Mouse (Mus musculus) liver, adult 2 months (tissue): ENCODE data around the gene Fgfr2. TPM values are rescaled to one million over a fixed set of nuclear protein-coding genes. Genes with fewer than 3 reads are reported as not detected.
A peak's percentile ranks its signal among the peaks of the same experiment; 100 is the strongest.
"Not testable (repeated sequence)": the region's sequence is repeated elsewhere in the genome, so short reads cannot be mapped to it uniquely, and the experiment has no call there.

Source experiments
- DNase-seq: peaks from one replicate; pipeline ENCODE4 v3.0.0-alpha.2; 2011; ENCODE audit warnings: low read depth, low spot score; ENCODE audit errors: extremely low read depth
- H3K27ac ChIP-seq: fragments of 200-500 bp; replicated peaks from 2 replicates; pipeline ENCODE4 v1.5.1; 2012; ENCODE audit warnings: low read depth, mild to moderate bottlenecking, control low read depth, inconsistent platforms, low read length; ENCODE audit not compliant: insufficient read depth
- H3K27me3 ChIP-seq: fragments of 200-500 bp; 2 replicates; pipeline ENCODE4 v1.6.1; 2012; ENCODE audit warnings: mild to moderate bottlenecking, moderate library complexity, low read length, inconsistent platforms; ENCODE audit not compliant: control insufficient read depth, insufficient read depth
- H3K36me3 ChIP-seq: fragments of 200-500 bp; 2 replicates; pipeline ENCODE4 v1.6.1; 2012; ENCODE audit warnings: low read length, inconsistent platforms; ENCODE audit not compliant: control insufficient read depth, insufficient read depth
- H3K4me1 ChIP-seq: fragments of 200-500 bp; 2 replicates; pipeline ENCODE4 v1.6.1; 2011; ENCODE audit warnings: low read length; ENCODE audit not compliant: control insufficient read depth, insufficient read depth
- H3K4me3 ChIP-seq: fragments of 200-500 bp; 2 replicates; pipeline ENCODE4 v1.5.1; 2011; ENCODE audit warnings: low read depth, mild to moderate bottlenecking, control low read depth, low read length, moderate library complexity; ENCODE audit not compliant: insufficient read depth
- H3K79me2 ChIP-seq: fragments of 200-500 bp; 2 replicates; pipeline ENCODE4 v1.6.1; 2012; ENCODE audit warnings: inconsistent platforms, mild to moderate bottlenecking, low read length, moderate library complexity; ENCODE audit not compliant: control insufficient read depth, insufficient read depth
- H3K9ac ChIP-seq: fragments of 200-500 bp; 2 replicates; pipeline ENCODE4 v1.6.1; 2012; ENCODE audit warnings: low read depth, mild to moderate bottlenecking, control low read depth, inconsistent platforms, low read length
- CTCF ChIP-seq: fragments of 200-500 bp; IDR thresholded peaks from 2 replicates; pipeline ENCODE4 v1.5.1; 2011; ENCODE audit warnings: low read depth, low read length, control low read depth
- POLR2A ChIP-seq: fragments of 200-500 bp; IDR thresholded peaks from 2 replicates; pipeline ENCODE4 v1.6.1; 2011; ENCODE audit warnings: low read length, control low read depth; ENCODE audit not compliant: insufficient read depth; ENCODE audit errors: extremely low read depth
- WGBS: fragments of 180-500 bp; shearing (Covaris S2); methylation state at CpG from one replicate; pipeline ENCODE4 v1.1.7; 2018; 5-methylcytosine and 5-hydroxymethylcytosine counted together
- polyA plus RNA-seq: library from polyadenylated mRNA; depleted of rRNA; stranded (reverse); fragments of >200 nt; gene quantifications from 2 replicates; pipeline ENCODE4 v1.2.3, GENCODE M21; 2012
- total RNA-seq: library from RNA; depleted of rRNA; stranded (reverse); fragments of >200 nt; gene quantifications from 2 replicates; pipeline ENCODE4 v1.2.3, GENCODE M21; 2014

The Fgfr2 gene
- total and polyA plus RNA-seq, 2 experiments: 16.7 to 35.2 TPM

- no peak overlapping the region for H3K4me3 ChIP-seq
- 88% methylated on average over 2 of the region's 2 CpGs for WGBS
- no peak for DNase-seq
- peaks cover 6% of the 10 kb centered on the region; the same call in 1 of the 2 replicates for H3K79me2 ChIP-seq
- H3K9ac ChIP-seq: no peak overlapping the region
- TF ChIP-seq POLR2A: no peak
- no peak for TF ChIP-seq CTCF
- H3K36me3 ChIP-seq: peaks cover 5% of the 10 kb centered on the region
- no peak overlapping the region for H3K27ac ChIP-seq
- no peaks in the 10 kb centered on the region for H3K27me3 ChIP-seq
- H3K4me1 ChIP-seq: peaks cover 3% of the 10 kb centered on the region; the same call in 1 of the 2 replicates
Measured at GRCm38 (mm10) chr7:130604390-130604789, 2518.8 kb downstream of the Fgfr2 start.

GRCm38 (mm10) chr7:130603556-130603955, 2519.6 kb downstream of the Fgfr2 start:
- DNase-seq: no peak
- Histone ChIP-seq H3K4me1 (peaks cover 5% of the 10 kb centered on the region; the same call in 1 of the 2 replicates), H3K79me2 (peaks cover 14% of the 10 kb centered on the region; the same call in 1 of the 2 replicates), H3K27ac (no peak overlapping the region), H3K27me3 (no peaks in the 10 kb centered on the region), H3K36me3 (peaks cover 5% of the 10 kb centered on the region), H3K4me3 (no peak overlapping the region), H3K9ac (no peak overlapping the region)
- no peak for TF ChIP-seq POLR2A
- no peak for TF ChIP-seq CTCF
- WGBS: 92% methylated on average over 5 of the region's 5 CpGs

- no peaks in the 10 kb centered on the region for H3K27me3 ChIP-seq
- H3K9ac ChIP-seq: no peak overlapping the region
- H3K4me1 ChIP-seq: peaks cover 5% of the 10 kb centered on the region; the same call in 1 of the 2 replicates
- H3K36me3 ChIP-seq: peaks cover 5% of the 10 kb centered on the region
- peaks cover 20% of the 10 kb centered on the region; the same call in 1 of the 2 replicates for H3K79me2 ChIP-seq
- 88% methylated on average over 1 of the region's 1 CpGs for WGBS
- no peak overlapping the region for H3K4me3 ChIP-seq
- TF ChIP-seq CTCF (no peak), POLR2A (no peak)
- no peak overlapping the region for H3K27ac ChIP-seq
- DNase-seq: no peak
Measured at GRCm38 (mm10) chr7:130602804-130603203, 2520.3 kb downstream of the Fgfr2 start.

GRCm38 (mm10) chr7:130600546-130600945, 2522.6 kb downstream of the Fgfr2 start:
- Histone ChIP-seq H3K4me3 (no peak overlapping the region), H3K4me1 (peaks cover 8% of the 10 kb centered on the region; the same call in 1 of the 2 replicates), H3K27ac (no peak overlapping the region), H3K36me3 (peaks cover 5% of the 10 kb centered on the region), H3K9ac (no peak overlapping the region), H3K27me3 (no peaks in the 10 kb centered on the region), H3K79me2 (peaks cover 26% of the 10 kb centered on the region; the same call in 1 of the 2 replicates)
- 77% methylated on average over 2 of the region's 2 CpGs for WGBS
- TF ChIP-seq CTCF: no peak
- TF ChIP-seq POLR2A: no peak
- DNase-seq: no peak

GRCm38 (mm10) chr7:130600074-130600473, 2523.1 kb downstream of the Fgfr2 start:
- H3K79me2 ChIP-seq: peaks cover 26% of the 10 kb centered on the region; the same call in 1 of the 2 replicates
- DNase-seq: peak; percentile 19
- no peak overlapping the region for H3K9ac ChIP-seq
- WGBS: 29% methylated on average over 3 of the region's 3 CpGs
- peaks cover 8% of the 10 kb centered on the region; the same call in 1 of the 2 replicates for H3K4me1 ChIP-seq
- peaks cover 5% of the 10 kb centered on the region for H3K36me3 ChIP-seq
- TF ChIP-seq CTCF (no peak), POLR2A (no peak)
- H3K27me3 ChIP-seq: no peaks in the 10 kb centered on the region
- no peak overlapping the region for H3K4me3 ChIP-seq
- H3K27ac ChIP-seq: no peak overlapping the region

GRCm38 (mm10) chr7:130597546-130597945, 2525.6 kb downstream of the Fgfr2 start:
- H3K9ac ChIP-seq: no peak overlapping the region
- H3K4me1 ChIP-seq: peaks cover 8% of the 10 kb centered on the region; the same call in 1 of the 2 replicates
- 65% methylated on average over 6 of the region's 6 CpGs for WGBS
- no peak for TF ChIP-seq CTCF
- no peak for TF ChIP-seq POLR2A
- no peaks in the 10 kb centered on the region for H3K27me3 ChIP-seq
- no peak for DNase-seq
- peaks cover 26% of the 10 kb centered on the region; the same call in 1 of the 2 replicates for H3K79me2 ChIP-seq
- no peak overlapping the region for H3K27ac ChIP-seq
- no peak overlapping the region for H3K4me3 ChIP-seq
- H3K36me3 ChIP-seq: peaks cover 2% of the 10 kb centered on the region; the same call in 1 of the 2 replicates

- DNase-seq: peak; percentile 79
- not testable (repeated sequence) for H3K27me3 ChIP-seq, H3K36me3 ChIP-seq, H3K4me1 ChIP-seq
- peak overlapping the region; percentile 41 for H3K27ac ChIP-seq
- H3K4me3 ChIP-seq: peak overlapping the region; percentile 14
- 16% methylated on average over 9 of the region's 19 CpGs for WGBS
- H3K9ac ChIP-seq: 0 out of 2 replicates have a peak overlapping the region, but pooled peaks have one; percentile 21
- peaks cover 26% of the 10 kb centered on the region; the same call in 1 of the 2 replicates for H3K79me2 ChIP-seq
Measured at GRCm38 (mm10) chr7:130596079-130596855, 2526.9 kb downstream of the Fgfr2 start.
